In genomic region chr12:77039295-77039952, GRCm38 (mm10) we compare ENCODE assay signal across 8 mouse cellular contexts.
A peak's percentile ranks its signal among the peaks of the same experiment; 100 is the strongest.
DNase-seq lines count a peak whose midpoint lies in the region; ATAC-seq lines count a peak whose summit lies in the region.

No protein-coding gene starts in this region.

- no peak overlapping the region for H3K27ac ChIP-seq in forebrain, embryonic 13.5 days
- H3K27ac ChIP-seq in forebrain, embryonic 12.5 days: no peak overlapping the region

- no peak overlapping the region for H3K9ac ChIP-seq in forebrain, embryonic 13.5 days
- H3K9ac ChIP-seq in forebrain, embryonic 12.5 days: no peak overlapping the region

- H3K4me3 ChIP-seq in forebrain, embryonic 13.5 days: no peak overlapping the region
- H3K4me3 ChIP-seq in forebrain, embryonic 12.5 days (replicated peaks): no peak overlapping the region

- H3K9me3 ChIP-seq in forebrain, embryonic 13.5 days (replicated peaks): no peaks in the 10 kb centered on the region
- no peaks in the 10 kb centered on the region for H3K9me3 ChIP-seq in forebrain, embryonic 12.5 days

- peak; percentile 21; the same call in 1 of the 2 replicates for ATAC-seq in forebrain, embryonic 13.5 days
- ATAC-seq in forebrain, embryonic 12.5 days (ENCODE audit: low FRiP score): no peak

- 90% methylated on average over 17 of the region's 17 CpGs for WGBS in forebrain, embryonic 13.5 days
- WGBS in forebrain, embryonic 12.5 days: 87% methylated on average over 17 of the region's 17 CpGs

- no peaks in the 10 kb centered on the region for H3K4me1 ChIP-seq in forebrain, embryonic 13.5 days
- H3K4me1 ChIP-seq in forebrain, embryonic 12.5 days: no peaks in the 10 kb centered on the region

- peak; percentile 14 for DNase-seq in right cerebral cortex, adult 18-20 months
- no peak for DNase-seq in right cerebral cortex, postnatal 4 days
- peak; percentile 45 for DNase-seq in gastrocnemius, postnatal 10 days
- peak; percentile 84 for DNase-seq in naive thymus-derived CD4-positive, alpha-beta T cell, adult 2 months (ENCODE audit: low read depth)
- DNase-seq in adipocyte (ENCODE audit: low spot score): no peak
- DNase-seq in c-Kit-positive CD71-positive TER-119-positive erythroid progenitor cells, embryonic 14.5 days (ENCODE audit: low spot score): no peak

- H3K27me3 ChIP-seq in forebrain, embryonic 13.5 days: no peaks in the 10 kb centered on the region
- no peaks in the 10 kb centered on the region for H3K27me3 ChIP-seq in forebrain, embryonic 12.5 days

- H3K4me2 ChIP-seq in forebrain, embryonic 13.5 days: no peak overlapping the region
- H3K4me2 ChIP-seq in forebrain, embryonic 12.5 days: no peak overlapping the region

- no peaks in the 10 kb centered on the region for H3K36me3 ChIP-seq in forebrain, embryonic 13.5 days (ENCODE audit: poor library complexity, severe bottlenecking)
- no peaks in the 10 kb centered on the region for H3K36me3 ChIP-seq in forebrain, embryonic 12.5 days (replicated peaks)

Comparison
In these comparisons a context has a peak if more than half of its experiments do, and no peak if none do; other contexts are left out.
1. DNase-seq: peak in right cerebral cortex, adult 18-20 months (single experiment), gastrocnemius, postnatal 10 days (single experiment) and naive thymus-derived CD4-positive, alpha-beta T cell, adult 2 months (single experiment); none in right cerebral cortex, postnatal 4 days (single experiment), adipocyte (single experiment) and c-Kit-positive CD71-positive TER-119-positive erythroid progenitor cells, embryonic 14.5 days (single experiment).